Mouse (Mus musculus) embryonic facial prominence, embryonic 11.5 days (tissue): ENCODE measurements around the gene Shank2. TPM values are rescaled to one million over a fixed set of nuclear protein-coding genes. Genes with fewer than 3 reads are reported as not detected.

Source experiments
- ATAC-seq: fragments of 200-750 bp; cut with Nextera tagmentation; replicated peaks from 2 replicates; pipeline ENCODE4 v1.8.0; 2017; ENCODE audit warnings: low read depth; ENCODE audit not compliant: insufficient number of reproducible peaks, low FRiP score, low TSS enrichment
- DNase-seq: peaks from one replicate; pipeline ENCODE4 v3.0.0-alpha.2; 2015; ENCODE audit warnings: low spot score
- H3K27ac ChIP-seq: fragments of 300-500 bp; sonication (generic); replicated peaks from 2 replicates; pipeline ENCODE4 v1.5.1; 2014; ENCODE audit warnings: mild to moderate bottlenecking, low read depth, low read length, control low read depth
- H3K27me3 ChIP-seq: fragments of 300-500 bp; sonication (generic); 2 replicates; pipeline ENCODE4 v1.6.1; 2014; ENCODE audit warnings: mild to moderate bottlenecking, low read length, moderate library complexity, mixed read lengths; ENCODE audit not compliant: control insufficient read depth, insufficient read depth
- H3K36me3 ChIP-seq: fragments of 300-500 bp; sonication (generic); replicated peaks from 2 replicates; pipeline ENCODE4 v1.6.1; 2014; ENCODE audit warnings: low read depth, mild to moderate bottlenecking, low read length, moderate library complexity, mixed read lengths; ENCODE audit not compliant: control insufficient read depth, insufficient read depth
- H3K4me1 ChIP-seq: fragments of 300-500 bp; sonication (generic); 2 replicates; pipeline ENCODE4 v1.6.1; 2014; ENCODE audit warnings: low read length, mixed read lengths; ENCODE audit not compliant: control insufficient read depth, insufficient read depth
- H3K4me2 ChIP-seq: fragments of 300-500 bp; sonication (generic); 2 replicates; pipeline ENCODE4 v1.6.1; 2014; ENCODE audit warnings: low read depth, mild to moderate bottlenecking, control low read depth, low read length, moderate library complexity
- H3K4me3 ChIP-seq: fragments of 300-500 bp; sonication (generic); 2 replicates; pipeline ENCODE4 v1.5.1; 2014; ENCODE audit warnings: low read depth, low read length, control low read depth
- H3K9ac ChIP-seq: fragments of 300-500 bp; sonication (generic); replicated peaks from 2 replicates; pipeline ENCODE4 v1.6.1; 2014; ENCODE audit warnings: mild to moderate bottlenecking, control low read depth, low read length
- H3K9me3 ChIP-seq: fragments of 300-500 bp; sonication (generic); replicated peaks from 2 replicates; pipeline ENCODE4 v1.6.1; 2016; ENCODE audit warnings: mild to moderate bottlenecking, low read length, inconsistent platforms, mixed read lengths; ENCODE audit not compliant: control insufficient read depth
- WGBS: fragments of 180-500 bp; shearing (Covaris S2); extraction: QIAGEN DNeasy Blood & Tissue Kit; methylation state at CpG from one replicate; pipeline ENCODE4 v1.1.7; 2014; 5-methylcytosine and 5-hydroxymethylcytosine counted together
- polyA plus RNA-seq: library from polyadenylated mRNA; unstranded; fragments of >200 nt; fragmentation: Nextera tagmentation; extraction: Ambion mirVana; gene quantifications from 2 replicates; pipeline ENCODE4 v1.2.1, GENCODE M21; 2014

Shank2 gene
- polyA plus RNA-seq, 1 experiment from 2014 or later, result 1.3 TPM

GRCm38 (mm10) chr7:144287991-144288390 is 286.3 kb downstream of the Shank2 start:
- Histone ChIP-seq H3K9ac (no peak overlapping the region), H3K4me2 (no peak overlapping the region), H3K4me1 (peaks cover 2% of the 10 kb centered on the region; the same call in 1 of the 2 replicates), H3K9me3 (no peaks in the 10 kb centered on the region), H3K4me3 (no peak overlapping the region), H3K27ac (no peak overlapping the region), H3K27me3 (no peaks in the 10 kb centered on the region), H3K36me3 (no peaks in the 10 kb centered on the region)
- WGBS, result 77% methylated on average over 6 of the region's 6 CpGs
- no peak for ATAC-seq
- DNase-seq, result no peak

GRCm38 (mm10) chr7:144291478-144291877 is 289.8 kb downstream of the Shank2 start:
- Histone ChIP-seq H3K4me3 (no peak overlapping the region), H3K27ac (no peak overlapping the region), H3K27me3 (no peaks in the 10 kb centered on the region), H3K9ac (no peak overlapping the region), H3K4me1 (no peaks in the 10 kb centered on the region), H3K9me3 (no peaks in the 10 kb centered on the region), H3K36me3 (no peaks in the 10 kb centered on the region), H3K4me2 (no peak overlapping the region)
- WGBS, result 65% methylated on average over 7 of the region's 7 CpGs
- ATAC-seq, result no peak
- no peak for DNase-seq

GRCm38 (mm10) chr7:144293611-144294010 is 291.9 kb downstream of the Shank2 start:
- H3K36me3 ChIP-seq, result no peaks in the 10 kb centered on the region
- no peaks in the 10 kb centered on the region for H3K4me1 ChIP-seq
- no peaks in the 10 kb centered on the region for H3K9me3 ChIP-seq
- no peak for DNase-seq
- no peak overlapping the region for H3K27ac ChIP-seq
- H3K9ac ChIP-seq, result no peak overlapping the region
- no peak overlapping the region for H3K4me2 ChIP-seq
- H3K4me3 ChIP-seq, result no peak overlapping the region
- 79% methylated on average over 3 of the region's 3 CpGs for WGBS
- no peak for ATAC-seq
- H3K27me3 ChIP-seq, result no peaks in the 10 kb centered on the region

DNA sequence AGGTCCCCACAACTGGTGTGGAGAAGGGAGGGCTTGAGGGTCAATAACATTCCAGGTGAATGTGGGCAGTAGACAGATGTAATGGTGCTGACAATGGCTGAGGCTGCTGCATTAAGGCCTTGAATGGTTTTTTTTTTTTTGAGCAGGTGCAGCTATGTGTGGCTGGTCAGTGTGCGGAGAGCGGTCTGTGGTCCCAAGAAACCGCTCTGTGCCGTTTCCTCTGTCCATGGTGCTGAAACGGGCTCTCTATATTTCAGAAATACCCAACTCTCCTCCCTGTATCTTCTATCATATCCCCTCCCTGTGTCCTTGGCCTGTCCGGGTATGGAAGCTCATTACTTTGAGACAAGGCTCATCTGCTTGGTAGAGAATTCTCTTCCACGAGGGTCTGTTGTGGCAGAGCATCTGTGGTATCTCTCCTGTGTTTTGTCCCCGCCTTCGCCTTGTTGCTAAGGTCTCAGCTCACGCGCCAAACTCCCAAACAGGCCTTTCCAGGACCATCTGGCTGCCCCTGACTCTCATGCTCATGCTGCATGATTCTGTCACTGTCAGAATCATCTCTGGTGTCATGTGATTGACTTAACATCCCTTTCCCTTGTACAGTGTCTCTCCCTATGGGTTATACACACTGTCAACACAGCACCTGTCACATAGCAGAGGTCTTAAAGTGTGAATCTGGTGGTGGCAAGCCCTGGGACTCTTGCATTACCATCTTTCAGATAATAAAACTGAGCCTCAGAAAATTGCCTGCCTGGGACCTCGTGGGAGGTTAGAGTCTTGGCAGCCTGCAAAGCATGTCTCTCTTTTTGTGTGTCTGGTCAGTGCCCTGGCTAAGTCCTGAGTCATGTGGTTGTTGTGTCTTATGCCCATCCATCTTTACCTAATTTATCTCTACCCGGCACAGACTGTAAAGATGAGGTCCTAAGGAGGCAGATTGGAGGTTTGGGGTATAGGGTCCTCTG is 292.8 kb downstream of the Shank2 start:
- Histone ChIP-seq H3K4me1 (no peaks in the 10 kb centered on the region), H3K27me3 (no peaks in the 10 kb centered on the region), H3K9ac (no peak overlapping the region), H3K9me3 (no peaks in the 10 kb centered on the region), H3K4me2 (no peak overlapping the region), H3K4me3 (no peak overlapping the region), H3K27ac (no peak overlapping the region), H3K36me3 (no peaks in the 10 kb centered on the region)
- ATAC-seq (no peak), DNase-seq (peak; percentile 86)
- 42% methylated on average over 13 of the region's 13 CpGs for WGBS

- H3K36me3 ChIP-seq, result no peaks in the 10 kb centered on the region
- H3K4me2 ChIP-seq, result no peak overlapping the region
- no peak overlapping the region for H3K4me3 ChIP-seq
- no peaks in the 10 kb centered on the region for H3K9me3 ChIP-seq
- no peaks in the 10 kb centered on the region for H3K27me3 ChIP-seq
- H3K4me1 ChIP-seq, result no peaks in the 10 kb centered on the region
- no peak overlapping the region for H3K27ac ChIP-seq
- ATAC-seq, result no peak
- 80% methylated on average over 2 of the region's 2 CpGs for WGBS
- DNase-seq, result no peak
- no peak overlapping the region for H3K9ac ChIP-seq
These were observed 297.6 kb downstream of the Shank2 start for GRCm38 (mm10) chr7:144299351-144299750.

- H3K9ac ChIP-seq, result no peak overlapping the region
These were observed 299.9 kb downstream of the Shank2 start for GRCm38 (mm10) chr7:144301646-144302045.

DNA sequence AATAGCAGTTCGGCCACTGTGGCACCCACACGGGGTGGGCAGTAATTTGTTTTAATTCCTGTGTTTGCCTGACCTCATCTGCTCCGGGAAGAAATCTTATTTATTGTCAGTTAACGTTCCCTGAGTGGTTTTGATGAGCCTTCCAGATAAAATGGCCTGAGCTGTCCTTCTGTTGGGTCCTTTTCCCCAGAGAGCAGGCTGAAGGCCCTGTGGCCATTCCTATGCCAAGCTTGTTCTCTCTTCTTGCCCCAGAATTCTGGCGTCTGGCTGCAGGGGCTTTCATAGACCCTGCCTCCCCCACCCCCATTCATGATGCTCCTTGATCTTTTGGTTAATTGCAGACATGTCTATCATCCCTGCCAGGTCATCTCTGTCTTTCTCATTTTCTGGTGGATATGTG is 300.8 kb downstream of the Shank2 start:
- H3K36me3 ChIP-seq, result no peaks in the 10 kb centered on the region
- no peak overlapping the region for H3K4me3 ChIP-seq
- ATAC-seq, result no peak
- H3K9ac ChIP-seq, result no peak overlapping the region
- H3K27me3 ChIP-seq, result no peaks in the 10 kb centered on the region
- no peak for DNase-seq
- no peaks in the 10 kb centered on the region for H3K9me3 ChIP-seq
- H3K4me1 ChIP-seq, result no peaks in the 10 kb centered on the region
- no peak overlapping the region for H3K27ac ChIP-seq
- WGBS, result 78% methylated on average over 5 of the region's 5 CpGs
- H3K4me2 ChIP-seq, result no peak overlapping the region

More at GRCm38 (mm10) chr7:144301646-144302045, 299.9 kb downstream of the Shank2 start:
- no peak for DNase-seq
- Histone ChIP-seq H3K4me1 (no peaks in the 10 kb centered on the region), H3K36me3 (no peaks in the 10 kb centered on the region), H3K9me3 (no peaks in the 10 kb centered on the region), H3K4me2 (no peak overlapping the region), H3K27ac (no peak overlapping the region), H3K4me3 (no peak overlapping the region), H3K27me3 (no peaks in the 10 kb centered on the region)
- 79% methylated on average over 4 of the region's 4 CpGs for WGBS
- no peak for ATAC-seq

DNA sequence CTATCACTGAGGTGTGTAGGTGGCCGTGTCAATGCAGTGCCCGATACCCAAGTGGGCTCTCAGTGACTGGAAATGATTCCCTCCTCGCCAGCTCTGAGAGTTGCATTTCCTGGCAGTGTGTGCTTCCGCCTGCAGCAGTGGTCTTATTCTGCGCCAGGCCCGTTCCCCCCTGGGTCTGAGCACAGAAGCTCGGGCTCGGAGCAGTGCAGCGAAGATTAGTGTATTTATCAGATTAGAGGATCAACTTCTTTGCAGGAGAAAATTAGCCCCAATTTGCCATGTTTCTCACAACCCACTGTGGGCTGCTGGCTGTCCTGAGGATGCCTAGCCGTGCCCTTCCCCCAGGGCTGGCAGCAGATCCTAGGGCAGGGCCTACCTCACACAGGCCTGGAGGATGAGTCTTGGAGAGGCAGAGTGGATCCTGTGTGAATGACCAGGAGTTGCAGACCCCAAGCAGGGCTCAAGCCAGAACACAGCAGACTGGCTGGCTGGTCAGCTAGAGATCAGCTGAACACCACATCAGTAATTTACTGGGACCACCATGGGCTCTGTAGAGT is 306.2 kb downstream of the Shank2 start:
- Histone ChIP-seq H3K9ac (no peak overlapping the region), H3K36me3 (no peaks in the 10 kb centered on the region), H3K4me1 (no peaks in the 10 kb centered on the region)

More for the DNA sequence above, 306.2 kb downstream of the Shank2 start:
- no peak overlapping the region for H3K4me2 ChIP-seq
- DNase-seq (no peak), ATAC-seq (no peak)
- H3K27ac ChIP-seq, result no peak overlapping the region
- no peaks in the 10 kb centered on the region for H3K27me3 ChIP-seq
- H3K4me3 ChIP-seq, result no peak overlapping the region
- 80% methylated on average over 10 of the region's 10 CpGs for WGBS
- no peaks in the 10 kb centered on the region for H3K9me3 ChIP-seq
